Mouse (Mus musculus) intestine, postnatal 0 days (tissue): ENCODE results near the gene Nat9. TPM values are rescaled to one million over a fixed set of nuclear protein-coding genes. Genes with fewer than 3 reads are reported as not detected.

Experiments used
- ATAC-seq: fragments of 200-750 bp; cut with Nextera tagmentation; 2 replicates; pipeline ENCODE4 v1.8.0; 2017; ENCODE audit warnings: mild to moderate bottlenecking, moderate TSS enrichment, moderate library complexity
- H3K27ac ChIP-seq: fragments of 300-500 bp; sonication (generic); 2 replicates; pipeline ENCODE4 v1.5.1; 2014; ENCODE audit warnings: mild to moderate bottlenecking, low read depth, low read length, moderate library complexity
- H3K27me3 ChIP-seq: fragments of 300-500 bp; sonication (generic); replicated peaks from 2 replicates; pipeline ENCODE4 v1.6.1; 2014; ENCODE audit warnings: low read length, mixed read lengths; ENCODE audit not compliant: control insufficient read depth, insufficient read depth
- H3K36me3 ChIP-seq: fragments of 300-500 bp; sonication (generic); 2 replicates; pipeline ENCODE4 v1.6.1; 2014; ENCODE audit warnings: mild to moderate bottlenecking, moderate library complexity; ENCODE audit not compliant: control insufficient read depth, insufficient read depth
- H3K4me1 ChIP-seq: fragments of 300-500 bp; sonication (generic); replicated peaks from 2 replicates; pipeline ENCODE4 v1.6.1; 2014; ENCODE audit warnings: antibody characterized with exemption, low read length, mixed read lengths; ENCODE audit not compliant: control insufficient read depth, insufficient read depth
- H3K4me2 ChIP-seq: fragments of 300-500 bp; sonication (generic); replicated peaks from 2 replicates; pipeline ENCODE4 v1.6.1; 2014; ENCODE audit warnings: low read depth, mild to moderate bottlenecking, moderate library complexity
- H3K4me3 ChIP-seq: fragments of 300-500 bp; sonication (generic); 2 replicates; pipeline ENCODE4 v1.5.1; 2014; ENCODE audit warnings: low read depth, low read length
- H3K9ac ChIP-seq: fragments of 300-500 bp; sonication (generic); 2 replicates; pipeline ENCODE4 v1.6.1; 2014; ENCODE audit warnings: mild to moderate bottlenecking, low read depth, low read length
- H3K9me3 ChIP-seq: fragments of 300-500 bp; sonication (generic); 2 replicates; pipeline ENCODE4 v1.6.1; 2016; ENCODE audit warnings: mixed run types; ENCODE audit not compliant: control insufficient read depth
- CTCF ChIP-seq: sonication (generic); IDR thresholded peaks from 2 replicates; pipeline ENCODE4 v1.5.1; 2016; ENCODE audit warnings: low read depth, mild to moderate bottlenecking, control low read depth, antibody characterized with exemption, moderate library complexity
- WGBS: fragments of 180-500 bp; shearing (Covaris S2); extraction: QIAGEN DNeasy Blood & Tissue Kit; methylation state at CpG from one replicate; pipeline ENCODE4 v1.1.7; 2014; 5-methylcytosine and 5-hydroxymethylcytosine counted together
- polyA plus RNA-seq: library from polyadenylated mRNA; unstranded; fragments of >200 nt; fragmentation: Nextera tagmentation; extraction: Ambion mirVana; gene quantifications from 2 replicates; pipeline ENCODE4 v1.2.1, GENCODE M21; 2015

The Nat9 gene
- polyA plus RNA-seq, 1 experiment from 2014 or later, result 35.0 TPM

DNA sequence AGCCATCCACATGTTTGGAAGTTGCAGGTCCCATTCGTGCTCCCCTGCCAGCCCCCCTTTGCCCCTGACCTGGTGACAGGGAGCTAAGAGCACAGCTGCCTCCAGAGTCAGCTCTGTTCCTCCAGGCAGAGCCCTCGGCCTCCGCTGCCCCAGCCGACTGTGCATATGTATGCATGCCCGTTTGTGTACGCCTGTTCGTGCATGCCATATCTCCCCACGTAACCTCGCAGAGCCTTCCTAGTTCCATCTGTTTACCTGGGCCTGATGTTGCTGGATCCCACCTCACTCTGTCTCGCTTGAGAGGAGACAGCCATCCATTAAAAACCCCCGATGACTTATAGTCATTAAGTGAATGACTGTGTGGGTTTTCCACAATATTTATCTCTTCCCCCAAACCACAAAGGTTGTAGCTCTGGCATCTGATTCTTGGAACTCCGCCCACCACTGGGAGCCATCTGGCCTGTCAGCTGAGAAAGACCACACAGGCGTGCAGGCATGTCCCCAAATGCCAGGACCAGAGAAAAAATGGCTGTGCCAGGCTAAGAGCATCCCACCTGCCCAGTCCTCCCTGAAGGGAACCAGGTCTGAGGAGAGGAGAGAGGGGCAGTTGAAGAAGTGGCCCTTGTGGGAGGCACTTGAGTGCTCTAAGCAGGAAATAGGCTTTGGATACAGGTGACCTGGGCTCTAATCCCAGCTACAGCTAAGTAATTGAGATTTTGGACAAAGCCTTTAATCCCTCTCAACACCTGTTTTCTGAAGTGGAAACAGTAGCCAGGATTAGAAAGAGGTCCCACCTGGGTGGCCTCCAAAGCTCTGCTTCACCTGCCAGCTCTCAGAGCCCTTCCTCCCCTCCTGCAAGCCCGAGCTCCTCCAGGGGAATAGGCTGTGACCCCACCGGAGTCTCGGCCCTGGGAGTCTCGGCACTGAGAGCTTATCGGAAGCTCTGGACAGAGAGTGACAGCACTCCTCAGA, 30.1 kb upstream of the Nat9 start:
- peaks cover 12% of the 10 kb centered on the region for H3K4me1 ChIP-seq
- no peak overlapping the region for H3K9ac ChIP-seq
- H3K4me3 ChIP-seq, result no peak overlapping the region
- no peaks in the 10 kb centered on the region for H3K27me3 ChIP-seq
- 67% methylated on average over 18 of the region's 18 CpGs for WGBS
- H3K9me3 ChIP-seq, result no peaks in the 10 kb centered on the region
- H3K36me3 ChIP-seq, result peaks cover 11% of the 10 kb centered on the region
- TF ChIP-seq CTCF, result no peak
- H3K27ac ChIP-seq, result no peak overlapping the region
- no peak overlapping the region for H3K4me2 ChIP-seq
- ATAC-seq, result no peak

DNA sequence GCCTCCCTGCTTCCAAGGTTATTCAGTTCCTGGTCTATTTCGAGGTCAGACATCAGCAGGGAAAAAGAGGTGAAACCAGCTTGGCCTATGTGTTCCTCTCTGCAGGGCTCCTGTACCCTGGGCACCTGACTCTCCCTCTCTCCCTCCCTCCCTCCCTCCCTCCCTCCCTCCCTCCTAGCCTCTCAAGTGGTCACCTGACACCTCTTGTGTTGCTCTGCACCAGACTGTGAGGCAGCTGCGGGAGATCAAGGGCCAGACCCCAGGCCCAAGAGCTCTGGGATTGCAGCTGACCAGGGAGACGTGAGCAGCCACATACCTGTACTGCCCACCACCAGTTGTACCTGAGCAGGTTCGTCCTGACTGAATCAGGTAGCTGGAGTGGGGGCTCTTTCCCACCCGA, 27.5 kb upstream of the Nat9 start:
- Histone ChIP-seq H3K36me3 (peaks cover 7% of the 10 kb centered on the region), H3K27ac (no peak overlapping the region), H3K9me3 (no peaks in the 10 kb centered on the region), H3K4me1 (peaks cover 12% of the 10 kb centered on the region), H3K27me3 (no peaks in the 10 kb centered on the region), H3K9ac (no peak overlapping the region), H3K4me2 (no peak overlapping the region), H3K4me3 (no peak overlapping the region)
- no peak for TF ChIP-seq CTCF
- 61% methylated on average over 5 of the region's 5 CpGs for WGBS
- ATAC-seq, result no peak

DNA sequence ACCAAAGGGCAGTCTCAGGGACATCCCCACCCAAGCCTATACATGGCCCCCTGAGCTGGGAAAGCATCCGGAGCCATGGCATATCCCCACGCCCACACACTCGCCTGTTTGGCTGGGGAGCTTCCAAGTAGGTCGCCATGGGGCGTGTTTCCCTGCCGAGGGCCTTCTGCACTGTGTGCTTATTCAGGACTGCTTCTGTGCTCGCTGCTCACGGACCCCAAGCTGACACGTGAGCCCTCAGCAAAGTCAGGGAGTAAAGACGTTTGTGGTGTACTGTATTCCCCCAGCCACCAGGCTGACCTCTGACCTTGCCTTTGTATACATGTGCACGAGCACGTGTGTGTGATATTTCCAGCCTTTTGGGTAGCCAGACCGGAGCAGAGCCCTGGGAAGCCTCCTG, 24.5 kb upstream of the Nat9 start:
- Histone ChIP-seq H3K4me3 (no peak overlapping the region), H3K9me3 (no peaks in the 10 kb centered on the region), H3K9ac (no peak overlapping the region), H3K4me2 (no peak overlapping the region), H3K4me1 (no peaks in the 10 kb centered on the region), H3K36me3 (peaks cover 18% of the 10 kb centered on the region; the same call in 1 of the 2 replicates), H3K27ac (no peak overlapping the region), H3K27me3 (no peaks in the 10 kb centered on the region)
- no peak for TF ChIP-seq CTCF
- no peak for ATAC-seq
- 59% methylated on average over 13 of the region's 13 CpGs for WGBS

DNA sequence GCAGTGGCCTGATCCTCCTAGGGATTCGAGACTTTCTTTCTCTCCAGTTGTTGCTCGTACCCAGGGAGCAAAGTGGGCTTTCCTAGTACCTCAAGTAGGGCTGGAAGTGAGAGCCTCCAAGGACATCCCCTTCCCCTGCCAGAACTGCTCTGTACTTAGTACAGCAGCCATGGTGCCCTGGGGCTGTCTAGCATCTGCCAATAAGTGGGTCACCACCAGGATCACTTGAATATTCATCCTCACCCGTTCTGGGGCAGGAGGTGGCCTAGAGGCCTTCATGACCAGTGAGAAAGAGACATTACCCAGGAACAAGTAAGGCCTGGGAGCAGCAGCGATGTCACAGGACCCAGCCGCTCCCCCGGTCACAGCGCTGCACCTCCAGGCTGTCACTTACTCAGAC, 22.3 kb upstream of the Nat9 start:
- Histone ChIP-seq H3K27ac (no peak overlapping the region), H3K4me3 (no peak overlapping the region), H3K9ac (no peak overlapping the region), H3K4me2 (no peak overlapping the region), H3K4me1 (no peaks in the 10 kb centered on the region), H3K27me3 (no peaks in the 10 kb centered on the region), H3K9me3 (no peaks in the 10 kb centered on the region), H3K36me3 (peaks cover 40% of the 10 kb centered on the region)
- TF ChIP-seq CTCF, result no peak
- WGBS, result 82% methylated on average over 7 of the region's 7 CpGs
- ATAC-seq, result no peak

GRCm38 (mm10) chr11:115208776-115209732, 21.4 kb upstream of the Nat9 start:
- Histone ChIP-seq H3K4me1 (no peaks in the 10 kb centered on the region), H3K9me3 (no peaks in the 10 kb centered on the region), H3K4me2 (no peak overlapping the region), H3K9ac (no peak overlapping the region), H3K27me3 (no peaks in the 10 kb centered on the region), H3K4me3 (no peak overlapping the region), H3K36me3 (peaks cover 48% of the 10 kb centered on the region), H3K27ac (no peak overlapping the region)
- TF ChIP-seq CTCF, result no peak
- no peak for ATAC-seq
- 83% methylated on average over 25 of the region's 25 CpGs for WGBS

- H3K27ac ChIP-seq, result no peak overlapping the region
- H3K27me3 ChIP-seq, result no peaks in the 10 kb centered on the region
- H3K36me3 ChIP-seq, result peaks cover 48% of the 10 kb centered on the region
- WGBS, result 81% methylated on average over 12 of the region's 12 CpGs
- H3K4me1 ChIP-seq, result no peaks in the 10 kb centered on the region
- H3K9ac ChIP-seq, result no peak overlapping the region
- no peak for ATAC-seq
- TF ChIP-seq CTCF, result no peak
- no peaks in the 10 kb centered on the region for H3K9me3 ChIP-seq
- H3K4me3 ChIP-seq, result no peak overlapping the region
- no peak overlapping the region for H3K4me2 ChIP-seq
Observed at GRCm38 (mm10) chr11:115208126-115208525, 20.5 kb upstream of the Nat9 start.
